Mouse (Mus musculus) gastrocnemius, postnatal 36 days (tissue): ENCODE results near the gene Tns2. TPM values are rescaled to one million over a fixed set of nuclear protein-coding genes. Genes with fewer than 3 reads are reported as not detected.
"Not testable (repeated sequence)": the region's sequence is repeated elsewhere in the genome, so short reads cannot be mapped to it uniquely, and the experiment has no call there.

ENCODE experiments used
- DNase-seq, 2 experiments: peaks; one replicate each; pipeline ENCODE4 v3.0.0; 2022
- intact Hi-C: fragments of 180-260 bp; cut with DNase I; formaldehyde crosslinking; loops from one replicate; pipeline ENCODE4 v1.15.1; 2025
- long read RNA-seq, 2 experiments: library from polyadenylated mRNA; stranded (forward); transcript quantifications; one replicate each; pipeline ENCODE4 v2.0.0; 2021
- total RNA-seq, 2 experiments: library from RNA; stranded (reverse); gene quantifications; 2 replicates each; pipeline ENCODE4 v1.2.3; 2021

The Tns2 gene
- total RNA-seq: 10 to 100 TPM; 34.7 to 36.0 TPM
- long read RNA-seq, experiment 1, full-length matches to known transcripts: 1 of 7 reads
- long read RNA-seq, experiment 1, partial matches to known transcripts: 5 of 7 reads
- long read RNA-seq, experiment 1, other reads (novel, unspliced or antisense): 1 of 7 reads
- long read RNA-seq, experiment 2, full-length matches to known transcripts: 1 of 11 reads
- long read RNA-seq, experiment 2, partial matches to known transcripts: 2 of 11 reads
- long read RNA-seq, experiment 2, other reads (novel, unspliced or antisense): 8 of 11 reads

- DNase-seq: peak; percentile 81 to 87
- intact Hi-C loops: no loop called here
These were observed at the start of gene Tns2 for GRCm38 (mm10) chr15:102100161-102100981. TSS of gene Tns2 (plus strand) at chr15:102100413.

- DNase-seq: peak in 1 of 2 experiments; percentile 19
- intact Hi-C loops: no loop called here
These were observed 48.1 kb upstream of the Tns2 start for GRCm38 (mm10) chr15:102051920-102052683.

GRCm38 (mm10) chr15:102056495-102057174 lies 43.6 kb upstream of the Tns2 start:
- no peak for DNase-seq
- intact Hi-C loops: no loop called here

- DNase-seq: peak; percentile 83 to 93
- intact Hi-C loops: loop anchor here (1.0 to 10.0 kb wide), 3 partner anchors 77 to 738 kb away; no protein-coding TSS in a partner anchor
These were observed 34.4 kb upstream of the Tns2 start for GRCm38 (mm10) chr15:102065661-102066325.

- DNase-seq: no peak
- intact Hi-C loops: loop anchor here (10.0 kb wide), 1 partner anchor 846 kb away; the partner anchor contains the start of gene Grasp
These were observed 29.4 kb upstream of the Tns2 start for GRCm38 (mm10) chr15:102070476-102071467.

- intact Hi-C loops: loop anchor here (10.0 kb wide), 1 partner anchor 848 kb away; the partner anchor contains the start of gene Grasp
- DNase-seq: no peak
These were observed 27.2 kb upstream of the Tns2 start for GRCm38 (mm10) chr15:102072963-102073558.

GRCm38 (mm10) chr15:102073559-102074069 lies 26.6 kb upstream of the Tns2 start, which contains the start of gene Eif4b:
TSS of gene Eif4b (plus strand) at chr15:102073773.
- peak; percentile 97 to 98 for DNase-seq
- intact Hi-C loops: loop anchor here (10.0 kb wide), 1 partner anchor 849 kb away; the partner anchor contains the start of gene Grasp

- intact Hi-C loops: loop anchor here (10.0 kb wide), 1 partner anchor 849 kb away; the partner anchor contains the start of gene Grasp
- peak; percentile 39 to 58 for DNase-seq
These were observed 26.0 kb upstream of the Tns2 start for GRCm38 (mm10) chr15:102074070-102074731.

- intact Hi-C loops: loop anchor here (10.0 kb wide), 1 partner anchor 850 kb away; the partner anchor contains the start of gene Grasp
- DNase-seq: no peak
These were observed 25.2 kb upstream of the Tns2 start for GRCm38 (mm10) chr15:102074876-102075585.

- DNase-seq: no peak
- intact Hi-C loops: loop anchor here (10.0 kb wide), 1 partner anchor 852 kb away; the partner anchor contains the start of gene Grasp
These were observed 23.0 kb upstream of the Tns2 start for GRCm38 (mm10) chr15:102077111-102077677.

- DNase-seq: no peak
- intact Hi-C loops: loop anchor here (10.0 kb wide), 1 partner anchor 854 kb away; the partner anchor contains the start of gene Grasp
These were observed 21.0 kb upstream of the Tns2 start for GRCm38 (mm10) chr15:102079221-102079620.

GRCm38 (mm10) chr15:102079924-102080323 lies 20.3 kb upstream of the Tns2 start:
- not testable (repeated sequence) for DNase-seq
- intact Hi-C loops: loop anchor here (10.0 kb wide), 1 partner anchor 855 kb away; the partner anchor contains the start of gene Grasp

- intact Hi-C loops: no loop called here
- no peak for DNase-seq
These were observed 19.8 kb upstream of the Tns2 start for GRCm38 (mm10) chr15:102080429-102080828.

- DNase-seq: no peak
- intact Hi-C loops: no loop called here
These were observed 18.1 kb upstream of the Tns2 start for GRCm38 (mm10) chr15:102082148-102082547.

- no peak for DNase-seq
- intact Hi-C loops: no loop called here
These were observed 17.2 kb upstream of the Tns2 start for GRCm38 (mm10) chr15:102083028-102083427.
